Mouse (Mus musculus) liver, postnatal 0 days (tissue): ENCODE results near the gene Hist1h2ae.

Source experiments
- CTCF ChIP-seq: sonication (generic); IDR thresholded peaks from 2 replicates; pipeline ENCODE4 v1.5.1; 2016; ENCODE audit warnings: antibody characterized with exemption, low read depth
- EP300 ChIP-seq: IDR thresholded peaks from 2 replicates; pipeline ENCODE4 v1.6.1; 2016; ENCODE audit warnings: antibody characterized with exemption, low read depth, mild to moderate bottlenecking

DNA sequence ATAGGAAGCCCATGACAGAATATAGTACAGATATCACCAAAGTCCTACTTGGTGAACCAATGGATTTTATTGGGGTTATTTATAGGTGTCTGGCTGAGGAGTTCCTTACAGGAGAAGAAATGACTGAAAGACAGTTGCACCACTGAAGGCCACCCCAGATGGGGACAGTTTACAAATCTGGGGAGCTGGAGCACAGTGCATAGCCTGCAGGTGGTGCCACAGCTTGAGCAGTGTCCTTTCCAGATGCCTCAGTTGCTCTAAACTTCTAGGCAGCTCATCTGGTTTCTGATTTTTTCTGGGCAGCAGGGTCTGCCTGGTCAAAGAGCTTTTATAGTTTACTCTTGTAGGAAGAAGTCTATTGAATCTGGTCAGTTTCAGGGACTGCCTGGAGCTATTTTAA is 38.8 kb upstream of the Hist1h2ae start:
- TF ChIP-seq CTCF, result peak; percentile 30
- no peak for TF ChIP-seq EP300
